7 mouse cellular contexts compared by ENCODE assay signal in the genomic region with DNA sequence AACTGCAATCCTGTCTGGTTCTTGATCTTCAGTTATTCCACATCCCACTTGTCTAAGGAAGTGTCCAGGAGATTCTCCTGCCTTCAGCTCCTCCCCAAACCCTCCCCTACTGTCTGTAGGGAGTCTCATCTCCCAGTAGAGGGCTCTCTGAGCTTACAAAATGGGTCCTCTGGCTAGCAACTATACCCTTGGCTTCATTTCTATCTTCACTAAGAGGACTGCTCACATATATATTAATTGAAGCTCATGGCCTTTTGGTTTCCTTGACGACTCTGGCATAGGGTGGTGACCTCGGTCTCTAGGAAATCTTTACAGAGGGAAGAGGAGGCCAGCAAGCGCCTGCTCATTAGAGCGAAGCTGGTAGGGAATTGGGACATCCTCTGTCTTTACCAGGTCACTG. TPM values are rescaled to one million over a fixed set of nuclear protein-coding genes. Genes with fewer than 3 reads are reported as not detected.
DNase-seq lines count a peak whose midpoint lies in the region; ATAC-seq lines count a peak whose summit lies in the region.

No protein-coding gene starts in this region.

- peaks cover 7% of the 10 kb centered on the region; the same call in 1 of the 2 replicates for H3K27me3 ChIP-seq in hindbrain, embryonic 10.5 days (ENCODE audit: insufficient read depth, poor library complexity, severe bottlenecking)
- H3K27me3 ChIP-seq in hindbrain, embryonic 16.5 days (replicated peaks; ENCODE audit: control insufficient read depth, insufficient read depth, low read length): no peaks in the 10 kb centered on the region
- H3K27me3 ChIP-seq in embryonic facial prominence, embryonic 11.5 days (ENCODE audit: control insufficient read depth, insufficient read depth, low read length): no peaks in the 10 kb centered on the region
- H3K27me3 ChIP-seq in limb, embryonic 10.5 days (ENCODE audit: low read depth, poor library complexity, severe bottlenecking): no peaks in the 10 kb centered on the region

- ATAC-seq in hindbrain, embryonic 16.5 days: no peak
- no peak for ATAC-seq in embryonic facial prominence, embryonic 11.5 days (replicated peaks; ENCODE audit: insufficient number of reproducible peaks, low FRiP score, low TSS enrichment, low read depth)

- peaks cover 31% of the 10 kb centered on the region for H3K4me1 ChIP-seq in hindbrain, embryonic 10.5 days (replicated peaks)
- peaks cover 19% of the 10 kb centered on the region for H3K4me1 ChIP-seq in hindbrain, embryonic 16.5 days (ENCODE audit: control insufficient read depth, insufficient read depth, low read depth, low read length)
- H3K4me1 ChIP-seq in embryonic facial prominence, embryonic 11.5 days (ENCODE audit: control insufficient read depth, insufficient read depth, low read length): peaks cover 3% of the 10 kb centered on the region
- H3K4me1 ChIP-seq in limb, embryonic 10.5 days: peaks cover 25% of the 10 kb centered on the region

- H3K4me2 ChIP-seq in hindbrain, embryonic 16.5 days (ENCODE audit: low read length): no peak overlapping the region
- H3K4me2 ChIP-seq in embryonic facial prominence, embryonic 11.5 days (ENCODE audit: low read depth, low read length): no peak overlapping the region

- 0 out of 2 replicates have a peak overlapping the region, but pooled peaks have one; percentile 6 for H3K4me3 ChIP-seq in hindbrain, embryonic 10.5 days
- H3K4me3 ChIP-seq in hindbrain, embryonic 16.5 days (ENCODE audit: low read length): no peak overlapping the region
- no peak overlapping the region for H3K4me3 ChIP-seq in embryonic facial prominence, embryonic 11.5 days (ENCODE audit: low read depth, low read length)
- 0 out of 2 replicates have a peak overlapping the region, but pooled peaks have one; percentile 67 for H3K4me3 ChIP-seq in limb, embryonic 10.5 days

- no peak for DNase-seq in hindbrain, embryonic 10.5 days (ENCODE audit: low spot score)
- peak; percentile 68 for DNase-seq in MEL-GATA-1-ER (ENCODE audit: extremely low read depth, low read depth)
- DNase-seq in embryonic facial prominence, embryonic 11.5 days (ENCODE audit: low spot score): peak; percentile 64
- no peak for DNase-seq in limb, embryonic 10.5 days (ENCODE audit: low spot score)
- peak; percentile 68 for DNase-seq in naive thymus-derived CD4-positive, alpha-beta T cell, adult 2 months (ENCODE audit: low read depth)
- no peak for DNase-seq in right cerebral cortex, postnatal 36 days (ENCODE audit: low spot score in 2 of 2)

- peak overlapping the region; percentile 96; the same call in 1 of the 2 replicates for H3K27ac ChIP-seq in hindbrain, embryonic 10.5 days
- no peak overlapping the region for H3K27ac ChIP-seq in hindbrain, embryonic 16.5 days (ENCODE audit: low read depth, low read length)
- no peak overlapping the region for H3K27ac ChIP-seq in embryonic facial prominence, embryonic 11.5 days (replicated peaks; ENCODE audit: low read depth, low read length)
- H3K27ac ChIP-seq in limb, embryonic 10.5 days: peak overlapping the region; percentile 95

- 37% methylated on average over 4 of the region's 4 CpGs for WGBS in hindbrain, embryonic 10.5 days
- 46% methylated on average over 4 of the region's 4 CpGs for WGBS in hindbrain, embryonic 16.5 days
- WGBS in embryonic facial prominence, embryonic 11.5 days: 50% methylated on average over 4 of the region's 4 CpGs
- 55% methylated on average over 4 of the region's 4 CpGs for WGBS in limb, embryonic 10.5 days

- H3K36me3 ChIP-seq in hindbrain, embryonic 10.5 days: peaks cover 18% of the 10 kb centered on the region; the same call in 1 of the 2 replicates
- H3K36me3 ChIP-seq in hindbrain, embryonic 16.5 days (ENCODE audit: control insufficient read depth, insufficient read depth, low read length): peaks cover 20% of the 10 kb centered on the region
- no peaks in the 10 kb centered on the region for H3K36me3 ChIP-seq in embryonic facial prominence, embryonic 11.5 days (replicated peaks; ENCODE audit: control insufficient read depth, insufficient read depth, low read depth, low read length)
- peaks cover 19% of the 10 kb centered on the region; the same call in 1 of the 2 replicates for H3K36me3 ChIP-seq in limb, embryonic 10.5 days

- no peaks in the 10 kb centered on the region for H3K9me3 ChIP-seq in hindbrain, embryonic 10.5 days
- H3K9me3 ChIP-seq in hindbrain, embryonic 16.5 days (ENCODE audit: control insufficient read depth, low read length): no peaks in the 10 kb centered on the region
- no peaks in the 10 kb centered on the region for H3K9me3 ChIP-seq in embryonic facial prominence, embryonic 11.5 days (replicated peaks; ENCODE audit: control insufficient read depth, low read length)
- H3K9me3 ChIP-seq in limb, embryonic 10.5 days (replicated peaks): no peaks in the 10 kb centered on the region

- H3K9ac ChIP-seq in hindbrain, embryonic 16.5 days (ENCODE audit: low read depth, low read length): no peak overlapping the region
- no peak overlapping the region for H3K9ac ChIP-seq in embryonic facial prominence, embryonic 11.5 days (replicated peaks; ENCODE audit: low read length)

RNA-seq across cellular contexts. Expression of a gene that starts 9.1 kb away (rescaled TPM):
- polyA plus RNA-seq in hindbrain, embryonic 10.5 days (2016; fragmentation: Nextera tagmentation; extraction: Ambion mirVana): 9.8 and 17.8 TPM in 2 replicates
- polyA plus RNA-seq in hindbrain, embryonic 16.5 days (2015; fragmentation: Nextera tagmentation; extraction: Ambion mirVana): 76.8 and 85.4 TPM in 2 replicates
- 14.7 and 15.4 TPM in 2 replicates for polyA plus RNA-seq in embryonic facial prominence, embryonic 11.5 days (2014; fragmentation: Nextera tagmentation; extraction: Ambion mirVana)
- polyA plus RNA-seq in limb, embryonic 10.5 days (2016; fragmentation: Nextera tagmentation; extraction: Ambion mirVana): 4.6 and 8.4 TPM in 2 replicates

RNA-seq across cellular contexts. Expression of a gene that starts 10.8 kb away (rescaled TPM):
- polyA plus RNA-seq in hindbrain, embryonic 10.5 days (2016; fragmentation: Nextera tagmentation; extraction: Ambion mirVana): 0.26 and 0.40 TPM in 2 replicates
- polyA plus RNA-seq in hindbrain, embryonic 16.5 days (2015; fragmentation: Nextera tagmentation; extraction: Ambion mirVana): 3.0 and 3.2 TPM in 2 replicates
- 0.21 and 0.41 TPM in 2 replicates for polyA plus RNA-seq in embryonic facial prominence, embryonic 11.5 days (2014; fragmentation: Nextera tagmentation; extraction: Ambion mirVana)
- 0.20 and 0.28 TPM in 2 replicates for polyA plus RNA-seq in limb, embryonic 10.5 days (2016; fragmentation: Nextera tagmentation; extraction: Ambion mirVana)

RNA-seq across cellular contexts. Expression of a gene that starts 18.7 kb away (rescaled TPM):
- polyA plus RNA-seq in hindbrain, embryonic 10.5 days (2016; fragmentation: Nextera tagmentation; extraction: Ambion mirVana): 1.3 and 8.9 TPM in 2 replicates
- 4.0 and 5.5 TPM in 2 replicates for polyA plus RNA-seq in hindbrain, embryonic 16.5 days (2015; fragmentation: Nextera tagmentation; extraction: Ambion mirVana)
- 2.9 and 6.5 TPM in 2 replicates for polyA plus RNA-seq in embryonic facial prominence, embryonic 11.5 days (2014; fragmentation: Nextera tagmentation; extraction: Ambion mirVana)
- polyA plus RNA-seq in limb, embryonic 10.5 days (2016; fragmentation: Nextera tagmentation; extraction: Ambion mirVana): 1.0 and 1.5 TPM in 2 replicates

RNA-seq across cellular contexts. Expression of a gene that starts 42.1 kb away (rescaled TPM):
- polyA plus RNA-seq in hindbrain, embryonic 10.5 days (2016; fragmentation: Nextera tagmentation; extraction: Ambion mirVana): 67.5 and 69.1 TPM in 2 replicates
- polyA plus RNA-seq in hindbrain, embryonic 16.5 days (2015; fragmentation: Nextera tagmentation; extraction: Ambion mirVana): 14.8 and 18.7 TPM in 2 replicates
- polyA plus RNA-seq in embryonic facial prominence, embryonic 11.5 days (2014; fragmentation: Nextera tagmentation; extraction: Ambion mirVana): 53.2 and 57.8 TPM in 2 replicates
- 87.5 and 90.8 TPM in 2 replicates for polyA plus RNA-seq in limb, embryonic 10.5 days (2016; fragmentation: Nextera tagmentation; extraction: Ambion mirVana)

RNA-seq across cellular contexts. Expression of a gene that starts 50.1 kb away (rescaled TPM):
- polyA plus RNA-seq in hindbrain, embryonic 10.5 days (2016; fragmentation: Nextera tagmentation; extraction: Ambion mirVana): 75.6 and 83.0 TPM in 2 replicates
- 90.1 and 98.4 TPM in 2 replicates for polyA plus RNA-seq in hindbrain, embryonic 16.5 days (2015; fragmentation: Nextera tagmentation; extraction: Ambion mirVana)
- polyA plus RNA-seq in embryonic facial prominence, embryonic 11.5 days (2014; fragmentation: Nextera tagmentation; extraction: Ambion mirVana): 62.9 and 66.8 TPM in 2 replicates
- polyA plus RNA-seq in limb, embryonic 10.5 days (2016; fragmentation: Nextera tagmentation; extraction: Ambion mirVana): 69.8 and 75.3 TPM in 2 replicates

Comparison
In these comparisons a context has a peak if more than half of its experiments do, and no peak if none do; other contexts are left out.
1. H3K27ac ChIP-seq: peak in hindbrain, embryonic 10.5 days (single experiment) and limb, embryonic 10.5 days (single experiment); none in hindbrain, embryonic 16.5 days (single experiment) and embryonic facial prominence, embryonic 11.5 days (single experiment).
2. H3K4me3 ChIP-seq: peak in hindbrain, embryonic 10.5 days (single experiment) and limb, embryonic 10.5 days (single experiment); none in hindbrain, embryonic 16.5 days (single experiment) and embryonic facial prominence, embryonic 11.5 days (single experiment).
3. DNase-seq: peak in MEL-GATA-1-ER (single experiment), embryonic facial prominence, embryonic 11.5 days (single experiment) and naive thymus-derived CD4-positive, alpha-beta T cell, adult 2 months (single experiment); none in hindbrain, embryonic 10.5 days (single experiment), limb, embryonic 10.5 days (single experiment) and right cerebral cortex, postnatal 36 days (0 of 2).